Mouse (Mus musculus): ENCODE measurements around the gene Psmb6. TPM values are rescaled to one million over a fixed set of nuclear protein-coding genes. Genes with fewer than 3 reads are reported as not detected.
A peak's percentile ranks its signal among the peaks of the same experiment; 100 is the strongest.

Gene Psmb6
- 825 and 969 TPM in 2 replicates for polyA plus RNA-seq (2016; fragmentation: Nextera tagmentation; extraction: Ambion mirVana)

DNA sequence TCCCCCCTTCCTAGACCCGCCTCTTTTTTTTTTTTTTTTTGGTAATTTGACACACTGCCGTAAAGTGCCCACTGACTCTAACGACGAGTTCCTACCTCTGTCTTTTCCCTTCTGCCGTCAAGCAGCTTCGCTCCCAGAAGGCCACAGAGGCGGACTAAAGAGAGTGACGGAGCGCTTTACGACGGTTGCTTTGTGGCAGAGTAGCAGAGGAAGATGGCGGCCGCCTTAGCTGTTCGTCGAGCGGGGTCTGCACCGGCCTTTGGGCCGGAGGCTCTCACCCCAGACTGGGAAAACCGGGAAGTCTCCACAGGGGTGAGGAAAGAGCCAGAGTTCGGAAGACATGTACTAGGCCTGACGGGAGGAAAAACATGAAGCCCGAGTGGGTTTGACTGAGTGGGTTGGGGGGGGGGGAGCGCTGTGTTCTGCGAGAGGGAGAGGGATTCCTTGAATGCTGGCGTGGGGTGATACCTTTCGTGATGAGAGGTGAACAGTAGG lies at the start of gene Psmb6:
Psmb6 (plus strand) TSS at position 184 of the 495 bp plus-strand sequence.
- Histone ChIP-seq H3K4me1 (peaks cover 15% of the 10 kb centered on the region), H3K27ac (peak within 1 kb of the TSS; percentile 90), H3K9me3 (no peaks in the 10 kb centered on the region), H3K27me3 (ENCODE audit: insufficient read depth, poor library complexity, severe bottlenecking) (no peaks in the 10 kb centered on the region), H3K4me3 (peak within 1 kb of the TSS; percentile 89), H3K36me3 (peaks cover 27% of the 10 kb centered on the region)
- peak; percentile 99 for DNase-seq (ENCODE audit: low spot score)
- WGBS, result 0% methylated on average over 25 of the region's 26 CpGs

- no peak for DNase-seq (ENCODE audit: low spot score)
- no peaks in the 10 kb centered on the region for H3K27me3 ChIP-seq (ENCODE audit: insufficient read depth, poor library complexity, severe bottlenecking)
- WGBS, result 64% methylated on average over 2 of the region's 2 CpGs
- H3K27ac ChIP-seq, result no peak overlapping the region
- H3K9me3 ChIP-seq, result no peaks in the 10 kb centered on the region
- no peak overlapping the region for H3K4me3 ChIP-seq
- no peaks in the 10 kb centered on the region for H3K4me1 ChIP-seq
- H3K36me3 ChIP-seq, result no peaks in the 10 kb centered on the region
Observed at GRCm38 (mm10) chr11:70485498-70485897, 39.7 kb upstream of the Psmb6 start.

GRCm38 (mm10) chr11:70487816-70488215 lies 37.4 kb upstream of the Psmb6 start:
- Histone ChIP-seq H3K9me3 (peaks cover 4% of the 10 kb centered on the region; the same call in 1 of the 2 replicates), H3K36me3 (no peaks in the 10 kb centered on the region), H3K27ac (no peak overlapping the region), H3K4me1 (no peaks in the 10 kb centered on the region), H3K27me3 (ENCODE audit: insufficient read depth, poor library complexity, severe bottlenecking) (no peaks in the 10 kb centered on the region), H3K4me3 (no peak overlapping the region)
- WGBS, result 32% methylated on average over 4 of the region's 4 CpGs
- DNase-seq (ENCODE audit: low spot score), result no peak

- Histone ChIP-seq H3K4me3 (no peak overlapping the region), H3K9me3 (peaks cover 4% of the 10 kb centered on the region; the same call in 1 of the 2 replicates), H3K36me3 (no peaks in the 10 kb centered on the region), H3K4me1 (no peaks in the 10 kb centered on the region), H3K27ac (no peak overlapping the region), H3K27me3 (ENCODE audit: insufficient read depth, poor library complexity, severe bottlenecking) (no peaks in the 10 kb centered on the region)
- WGBS, result 80% methylated on average over 3 of the region's 3 CpGs
- no peak for DNase-seq (ENCODE audit: low spot score)
Observed at GRCm38 (mm10) chr11:70489138-70489537, 36.0 kb upstream of the Psmb6 start.

DNA sequence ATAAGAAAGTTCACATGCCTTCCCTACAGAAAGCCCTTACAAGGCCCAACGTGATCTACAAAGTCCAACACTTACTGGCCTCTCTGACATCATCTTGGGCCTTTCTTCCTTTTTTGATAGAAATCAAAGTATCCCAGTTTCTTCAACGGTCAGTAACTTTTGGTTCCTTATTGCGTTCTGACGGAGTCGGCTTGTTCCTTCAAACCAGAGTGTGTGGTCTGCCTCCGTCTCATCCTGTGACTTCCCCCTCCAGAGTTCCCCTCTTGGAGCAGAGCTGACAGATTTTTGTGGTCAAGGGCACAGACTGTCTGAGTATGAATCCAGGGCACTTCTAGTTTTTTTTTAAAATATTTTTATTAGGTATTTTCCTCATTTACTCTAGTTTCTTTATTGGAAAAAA lies 35.5 kb upstream of the Psmb6 start:
- H3K4me1 ChIP-seq, result no peaks in the 10 kb centered on the region
- DNase-seq (ENCODE audit: low spot score), result no peak
- no peaks in the 10 kb centered on the region for H3K27me3 ChIP-seq (ENCODE audit: insufficient read depth, poor library complexity, severe bottlenecking)
- H3K4me3 ChIP-seq, result no peak overlapping the region
- 82% methylated on average over 6 of the region's 6 CpGs for WGBS
- no peaks in the 10 kb centered on the region for H3K36me3 ChIP-seq
- H3K9me3 ChIP-seq, result peaks cover 4% of the 10 kb centered on the region; the same call in 1 of the 2 replicates
- H3K27ac ChIP-seq, result no peak overlapping the region

DNA sequence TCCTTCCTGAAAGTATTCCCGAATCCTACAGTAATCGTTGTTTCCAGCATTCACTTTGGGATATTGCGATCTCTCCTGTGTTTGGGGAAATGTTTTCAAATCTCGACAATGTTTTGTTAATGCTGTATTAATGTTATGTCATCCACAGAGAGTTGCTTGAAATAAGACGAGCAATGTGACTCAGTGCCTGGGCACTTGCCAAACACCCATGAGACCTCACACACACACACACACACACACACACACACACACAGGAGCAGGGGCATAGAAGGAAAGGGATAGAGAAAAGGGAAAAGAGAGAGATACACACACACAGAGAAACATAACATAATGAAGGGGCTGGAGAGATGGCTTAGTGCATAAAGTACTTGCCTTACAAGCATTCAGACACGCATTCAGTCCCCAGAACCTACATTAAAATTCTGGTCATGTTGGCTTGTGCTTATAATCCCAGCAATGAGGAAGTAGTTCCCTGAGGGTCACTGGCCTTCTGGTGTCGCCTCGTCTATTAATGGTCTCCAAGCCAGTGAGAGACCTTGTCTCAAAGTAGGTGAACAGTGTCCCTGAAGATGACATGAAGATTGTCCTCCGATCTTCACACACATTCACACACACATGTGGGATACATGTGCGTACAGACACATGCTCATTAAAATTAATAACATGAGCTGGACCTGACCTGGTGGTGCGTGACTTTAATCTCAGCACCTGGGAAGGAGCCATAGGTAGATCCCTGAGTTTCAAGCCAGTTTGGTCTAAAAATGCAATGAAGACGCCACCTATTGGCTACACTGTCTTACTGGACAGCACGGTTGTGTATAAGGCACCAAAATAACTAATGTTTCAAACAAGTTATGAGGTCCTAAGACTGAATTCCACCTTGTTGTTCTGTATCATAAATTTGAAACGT lies 25.3 kb upstream of the Psmb6 start:
- peaks cover under 1% of the 10 kb centered on the region; the same call in 1 of the 2 replicates for H3K27me3 ChIP-seq (ENCODE audit: insufficient read depth, poor library complexity, severe bottlenecking)
- DNase-seq (ENCODE audit: low spot score), result no peak
- H3K36me3 ChIP-seq, result no peaks in the 10 kb centered on the region
- H3K9me3 ChIP-seq, result no peaks in the 10 kb centered on the region
- 0 out of 2 replicates have a peak, but pooled peaks cover under 1% of the 10 kb centered on the region for H3K4me1 ChIP-seq
- H3K4me3 ChIP-seq, result no peak overlapping the region
- 71% methylated on average over 14 of the region's 14 CpGs for WGBS
- no peak overlapping the region for H3K27ac ChIP-seq

DNA sequence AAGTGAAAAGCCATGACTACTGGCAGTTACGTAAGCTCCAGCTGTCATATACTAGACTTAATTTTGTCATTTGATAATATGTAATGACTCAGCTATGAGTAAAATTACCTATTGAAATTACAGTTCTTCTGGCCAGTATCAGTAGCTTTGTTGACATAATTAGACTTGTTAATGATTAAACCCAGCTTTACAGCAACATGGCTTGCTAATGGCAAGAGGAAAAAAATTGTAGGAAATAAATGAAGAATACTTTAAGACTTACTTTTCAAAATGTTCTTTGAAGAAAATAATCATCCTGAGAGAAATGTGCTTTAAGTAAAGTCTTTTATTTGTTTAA lies 24.7 kb upstream of the Psmb6 start:
- Histone ChIP-seq H3K27ac (no peak overlapping the region), H3K4me3 (no peak overlapping the region), H3K4me1 (0 out of 2 replicates have a peak, but pooled peaks cover 6% of the 10 kb centered on the region), H3K36me3 (no peaks in the 10 kb centered on the region), H3K27me3 (ENCODE audit: insufficient read depth, poor library complexity, severe bottlenecking) (peaks cover 7% of the 10 kb centered on the region; the same call in 1 of the 2 replicates), H3K9me3 (no peaks in the 10 kb centered on the region)
- WGBS, result 90% methylated on average over 1 of the region's 1 CpGs
- no peak for DNase-seq (ENCODE audit: low spot score)

DNA sequence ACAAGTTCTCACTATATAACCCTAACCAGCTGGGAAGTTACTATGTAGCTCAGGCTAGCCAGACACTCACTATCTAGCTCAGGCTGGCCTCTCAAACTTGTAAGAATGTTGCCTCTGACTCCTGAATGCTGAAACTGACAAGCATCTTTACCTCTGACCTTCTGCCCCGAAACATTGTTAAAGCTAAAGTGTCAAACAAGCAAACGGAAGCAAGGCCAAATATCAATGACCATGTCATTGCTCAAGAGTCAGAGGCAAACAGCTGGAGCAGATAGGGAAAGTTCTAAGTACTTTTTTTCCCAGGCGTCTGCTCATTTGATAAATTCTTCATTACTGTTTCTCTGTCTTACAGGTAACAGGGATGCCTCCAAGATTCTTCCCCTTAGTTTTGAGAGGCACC lies 23.1 kb upstream of the Psmb6 start:
- Histone ChIP-seq H3K4me3 (no peak overlapping the region), H3K36me3 (no peaks in the 10 kb centered on the region), H3K9me3 (no peaks in the 10 kb centered on the region), H3K27ac (no peak overlapping the region), H3K4me1 (0 out of 2 replicates have a peak, but pooled peaks cover 6% of the 10 kb centered on the region), H3K27me3 (ENCODE audit: insufficient read depth, poor library complexity, severe bottlenecking) (peaks cover 8% of the 10 kb centered on the region; the same call in 1 of the 2 replicates)
- no peak for DNase-seq (ENCODE audit: low spot score)
- 67% methylated on average over 3 of the region's 3 CpGs for WGBS

DNA sequence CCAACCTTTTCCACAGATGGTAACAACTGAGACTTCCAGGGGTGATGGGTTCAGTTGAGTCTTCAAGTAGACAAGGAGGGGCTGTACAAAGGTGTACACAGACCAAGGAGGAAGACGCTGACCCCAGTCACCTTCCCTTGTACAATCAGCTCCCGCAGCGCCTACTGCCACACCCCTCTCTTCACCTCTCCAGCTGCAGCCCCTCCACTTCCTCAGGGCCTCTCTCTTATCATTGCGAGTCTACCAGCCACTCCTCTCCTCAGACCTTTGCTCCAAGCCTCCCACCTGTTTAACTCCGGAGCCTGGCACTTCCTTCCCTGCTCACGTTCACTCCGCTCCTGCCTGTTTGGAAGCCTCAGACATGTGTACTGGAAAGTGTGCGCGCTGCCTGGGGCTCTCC lies 20.2 kb upstream of the Psmb6 start, which contains the start of gene Tm4sf5:
Tm4sf5 (plus strand) TSS at position 275 of the 400 bp plus-strand sequence.
- Histone ChIP-seq H3K27ac (peak within 1 kb of the TSS; percentile 24), H3K27me3 (ENCODE audit: insufficient read depth, poor library complexity, severe bottlenecking) (peaks cover 26% of the 10 kb centered on the region), H3K4me3 (no peak within 1 kb of the TSS; the same call in 1 of the 2 replicates), H3K4me1 (peaks cover 10% of the 10 kb centered on the region), H3K36me3 (no peaks in the 10 kb centered on the region), H3K9me3 (no peaks in the 10 kb centered on the region)
- no peak for DNase-seq (ENCODE audit: low spot score)
- 53% methylated on average over 9 of the region's 9 CpGs for WGBS

- no peaks in the 10 kb centered on the region for H3K9me3 ChIP-seq
- H3K4me3 ChIP-seq, result no peak overlapping the region
- no peak overlapping the region for H3K27ac ChIP-seq
- DNase-seq (ENCODE audit: low spot score), result peak; percentile 84
- H3K36me3 ChIP-seq, result no peaks in the 10 kb centered on the region
- peaks cover 11% of the 10 kb centered on the region for H3K4me1 ChIP-seq
- 28% methylated on average over 4 of the region's 4 CpGs for WGBS
- peaks cover 26% of the 10 kb centered on the region for H3K27me3 ChIP-seq (ENCODE audit: insufficient read depth, poor library complexity, severe bottlenecking)
Observed at GRCm38 (mm10) chr11:70506385-70506784, 18.8 kb upstream of the Psmb6 start.

DNA sequence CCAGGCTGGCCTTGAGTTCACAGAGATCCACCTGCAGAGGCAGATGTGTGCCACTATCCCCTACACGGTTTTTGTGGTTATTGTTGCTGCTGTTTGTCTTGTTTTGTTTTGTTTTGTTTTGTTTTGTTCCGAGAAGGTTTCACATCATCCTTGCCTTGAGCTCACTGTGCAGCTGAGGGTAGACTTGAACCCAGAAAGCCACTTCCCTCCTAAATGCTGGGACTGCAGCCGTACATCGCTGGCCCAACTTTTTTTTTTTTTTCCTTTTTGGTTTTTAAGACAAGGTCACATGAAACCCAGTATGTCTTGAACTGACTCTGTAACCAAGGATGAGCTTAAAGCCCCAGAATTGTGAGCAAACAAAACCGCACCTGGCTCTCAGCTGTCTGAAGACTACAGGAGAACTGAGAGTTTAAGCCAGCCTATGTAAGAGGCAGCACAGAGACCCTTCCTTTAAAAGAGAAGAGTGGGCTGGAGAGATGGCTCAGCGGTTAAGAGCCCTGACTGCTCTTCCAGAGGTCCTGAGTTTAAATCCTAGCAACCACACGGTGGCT lies 18.1 kb upstream of the Psmb6 start:
- WGBS, result 68% methylated on average over 7 of the region's 7 CpGs
- Histone ChIP-seq H3K4me3 (no peak overlapping the region), H3K4me1 (peaks cover 11% of the 10 kb centered on the region), H3K27me3 (ENCODE audit: insufficient read depth, poor library complexity, severe bottlenecking) (peaks cover 26% of the 10 kb centered on the region), H3K9me3 (no peaks in the 10 kb centered on the region), H3K36me3 (no peaks in the 10 kb centered on the region), H3K27ac (no peak overlapping the region)
- DNase-seq (ENCODE audit: low spot score), result no peak

- H3K4me3 ChIP-seq, result peak overlapping the region; percentile 25; the same call in 1 of the 2 replicates
- WGBS, result 10% methylated on average over 19 of the region's 19 CpGs
- no peaks in the 10 kb centered on the region for H3K9me3 ChIP-seq
- no peak overlapping the region for H3K27ac ChIP-seq
- H3K4me1 ChIP-seq, result peaks cover 12% of the 10 kb centered on the region
- H3K36me3 ChIP-seq, result no peaks in the 10 kb centered on the region
- peaks cover 32% of the 10 kb centered on the region for H3K27me3 ChIP-seq (ENCODE audit: insufficient read depth, poor library complexity, severe bottlenecking)
- no peak for DNase-seq (ENCODE audit: low spot score)
Observed at GRCm38 (mm10) chr11:70509753-70510564, 15.2 kb upstream of the Psmb6 start.

Measured in heart, embryonic 10.5 days (tissue).